Comparison of ENCODE assay signal across 15 mouse cellular contexts in genomic region chr4:136722361-136723082, GRCm38 (mm10).
DNase-seq lines count a peak whose midpoint lies in the region; ATAC-seq and TF ChIP-seq lines count a peak whose summit lies in the region.
"Had no signal": no experiment of that assay in that cellular context is flagged by ENCODE, and none has a peak within 500 bp of the region (broad histone marks: within the 10 kb centered on the region; RNA-seq: fewer than 3 reads in every experiment).

No protein-coding gene starts in this region.

- no peak for DNase-seq in intestine, embryonic 14.5 days (ENCODE audit: low spot score)
- no peak for DNase-seq in midbrain, embryonic 11.5 days (ENCODE audit: low spot score, missing footprints)
- DNase-seq in adrenal gland, postnatal 25 days = peak; percentile 53
- DNase-seq in right cerebral cortex, postnatal 25 days = peak; percentile 46
- DNase-seq: cerebellum, adult 11 months; gastrocnemius, adult 2 months; heart, postnatal 4 days; kidney, adult 8-10 months had no signal

- H3K36me3 ChIP-seq in intestine, embryonic 14.5 days (ENCODE audit: control insufficient read depth, insufficient read depth, low read length) = no peaks in the 10 kb centered on the region
- no peaks in the 10 kb centered on the region; the same call in 1 of the 2 replicates for H3K36me3 ChIP-seq in intestine, postnatal 0 days (ENCODE audit: control insufficient read depth, insufficient read depth)
- H3K36me3 ChIP-seq in midbrain, embryonic 13.5 days = peaks cover 7% of the 10 kb centered on the region
- no peaks in the 10 kb centered on the region for H3K36me3 ChIP-seq in midbrain, embryonic 11.5 days (ENCODE audit: control insufficient read depth, insufficient read depth, low read length)
- H3K36me3 ChIP-seq: heart, embryonic 10.5 days had no signal

- no peak overlapping the region; the same call in 1 of the 2 replicates for H3K27ac ChIP-seq in intestine, embryonic 14.5 days (ENCODE audit: low read depth)
- no peak overlapping the region for H3K27ac ChIP-seq in intestine, postnatal 0 days (ENCODE audit: low read depth, low read length)
- H3K27ac ChIP-seq in midbrain, embryonic 13.5 days = 0 out of 2 replicates have a peak overlapping the region, but pooled peaks have one; percentile 25
- no peak overlapping the region for H3K27ac ChIP-seq in midbrain, embryonic 11.5 days (ENCODE audit: low read depth, low read length)
- H3K27ac ChIP-seq: gastrocnemius, adult 2 months; heart, embryonic 10.5 days; liver, embryonic 14.5 days; neural tube, embryonic 12.5 days had no signal

- no peak overlapping the region for H3K4me2 ChIP-seq in intestine, embryonic 14.5 days (ENCODE audit: low read length)
- no peak overlapping the region for H3K4me2 ChIP-seq in intestine, postnatal 0 days (replicated peaks; ENCODE audit: low read depth)
- H3K4me2 ChIP-seq in midbrain, embryonic 13.5 days (replicated peaks) = no peak overlapping the region
- H3K4me2 ChIP-seq in midbrain, embryonic 11.5 days = no peak overlapping the region
- H3K4me2 ChIP-seq: neural tube, embryonic 12.5 days had no signal

- H3K4me3 ChIP-seq in intestine, embryonic 14.5 days (ENCODE audit: low read depth, low read length) = no peak overlapping the region
- H3K4me3 ChIP-seq in intestine, postnatal 0 days (ENCODE audit: low read depth, low read length) = no peak overlapping the region
- H3K4me3 ChIP-seq in midbrain, embryonic 13.5 days (replicated peaks) = no peak overlapping the region
- no peak overlapping the region for H3K4me3 ChIP-seq in midbrain, embryonic 11.5 days (ENCODE audit: low read depth, low read length)
- H3K4me3 ChIP-seq: gastrocnemius, adult 2 months; heart, embryonic 10.5 days; megakaryocyte, embryonic 14.5 days; neural tube, embryonic 12.5 days had no signal

- 45% methylated on average over 17 of the region's 17 CpGs for WGBS in intestine, embryonic 14.5 days
- WGBS in intestine, postnatal 0 days = 64% methylated on average over 17 of the region's 17 CpGs
- WGBS in midbrain, embryonic 13.5 days = 73% methylated on average over 17 of the region's 17 CpGs
- WGBS in midbrain, embryonic 11.5 days = 76% methylated on average over 17 of the region's 17 CpGs

- peak; percentile 66; the same call in 1 of the 2 replicates for ATAC-seq in intestine, embryonic 14.5 days (replicated peaks; ENCODE audit: low FRiP score, low TSS enrichment, low read depth)
- no peak for ATAC-seq in intestine, postnatal 0 days
- ATAC-seq in midbrain, embryonic 13.5 days = no peak
- no peak for ATAC-seq in midbrain, embryonic 11.5 days (ENCODE audit: low FRiP score)
- no peak for ATAC-seq in cerebellum, adult (ENCODE audit: insufficient number of reproducible peaks, low FRiP score, low TSS enrichment)

- TF ChIP-seq CTCF in intestine, postnatal 0 days (IDR thresholded peaks at IDR 0.05; ENCODE audit: low read depth) = no peak

- H3K27me3 ChIP-seq in intestine, embryonic 14.5 days (replicated peaks; ENCODE audit: control insufficient read depth, insufficient read depth, low read length) = no peaks in the 10 kb centered on the region
- no peaks in the 10 kb centered on the region for H3K27me3 ChIP-seq in intestine, postnatal 0 days (replicated peaks; ENCODE audit: control insufficient read depth, insufficient read depth, low read length)
- no peaks in the 10 kb centered on the region for H3K27me3 ChIP-seq in midbrain, embryonic 13.5 days
- no peaks in the 10 kb centered on the region for H3K27me3 ChIP-seq in midbrain, embryonic 11.5 days (ENCODE audit: control insufficient read depth, insufficient read depth, low read length)
- H3K27me3 ChIP-seq: neural tube, embryonic 12.5 days had no signal

- no peaks in the 10 kb centered on the region for H3K9me3 ChIP-seq in intestine, embryonic 14.5 days (ENCODE audit: control insufficient read depth, low read length)
- no peaks in the 10 kb centered on the region for H3K9me3 ChIP-seq in intestine, postnatal 0 days (ENCODE audit: control insufficient read depth)
- H3K9me3 ChIP-seq in midbrain, embryonic 13.5 days = no peaks in the 10 kb centered on the region
- H3K9me3 ChIP-seq in midbrain, embryonic 11.5 days (ENCODE audit: control insufficient read depth, low read length) = no peaks in the 10 kb centered on the region
- H3K9me3 ChIP-seq: heart, embryonic 10.5 days; neural tube, embryonic 12.5 days had no signal

- H3K4me1 ChIP-seq in intestine, embryonic 14.5 days (replicated peaks; ENCODE audit: control insufficient read depth, insufficient read depth, low read length) = peaks cover 11% of the 10 kb centered on the region
- H3K4me1 ChIP-seq in intestine, postnatal 0 days (replicated peaks; ENCODE audit: control insufficient read depth, insufficient read depth, low read length) = no peaks in the 10 kb centered on the region
- peaks cover 41% of the 10 kb centered on the region for H3K4me1 ChIP-seq in midbrain, embryonic 13.5 days (replicated peaks)
- H3K4me1 ChIP-seq in midbrain, embryonic 11.5 days (ENCODE audit: control insufficient read depth, insufficient read depth, low read length) = peaks cover 5% of the 10 kb centered on the region

- no peak overlapping the region for H3K9ac ChIP-seq in intestine, embryonic 14.5 days (ENCODE audit: low read length)
- no peak overlapping the region for H3K9ac ChIP-seq in intestine, postnatal 0 days (ENCODE audit: low read depth, low read length)
- no peak overlapping the region for H3K9ac ChIP-seq in midbrain, embryonic 13.5 days (replicated peaks)
- H3K9ac ChIP-seq in midbrain, embryonic 11.5 days (ENCODE audit: low read length) = no peak overlapping the region
- H3K9ac ChIP-seq: liver, embryonic 14.5 days; neural tube, embryonic 12.5 days had no signal

Comparison
In these comparisons a context has a peak if more than half of its experiments do, and no peak if none do; other contexts are left out.
1. DNase-seq: peak in adrenal gland, postnatal 25 days (single experiment) and right cerebral cortex, postnatal 25 days (single experiment); none in intestine, embryonic 14.5 days (single experiment) and midbrain, embryonic 11.5 days (single experiment).